In genomic region chr7:96972138-96972904, GRCm38 (mm10) we compare ENCODE assay signal across 25 mouse cellular contexts. TPM values are rescaled to one million over a fixed set of nuclear protein-coding genes. Genes with fewer than 3 reads are reported as not detected.
DNase-seq lines count a peak whose midpoint lies in the region; ATAC-seq and TF ChIP-seq lines count a peak whose summit lies in the region.
"Had no signal": no experiment of that assay in that cellular context is flagged by ENCODE, and none has a peak within 500 bp of the region (broad histone marks: within the 10 kb centered on the region; RNA-seq: fewer than 3 reads in every experiment).

No protein-coding gene starts in this region.

- no peaks in the 10 kb centered on the region for H3K79me2 ChIP-seq in macrophage (ENCODE audit: inconsistent target)

- no peaks in the 10 kb centered on the region for H3K4me1 ChIP-seq in hindbrain, embryonic 12.5 days
- no peaks in the 10 kb centered on the region for H3K4me1 ChIP-seq in hindbrain, embryonic 11.5 days (replicated peaks; ENCODE audit: control insufficient read depth, insufficient read depth, low read length)
- peaks cover 22% of the 10 kb centered on the region for H3K4me1 ChIP-seq in G1E (ENCODE audit: insufficient read depth, low read depth, low read length)
- H3K4me1 ChIP-seq in liver, embryonic 12.5 days = peaks cover 44% of the 10 kb centered on the region
- H3K4me1 ChIP-seq: embryonic facial prominence, embryonic 15.5 days; limb, embryonic 13.5 days; midbrain, embryonic 15.5 days; neural tube, embryonic 12.5 days had no signal

- no peak overlapping the region for H3K4me2 ChIP-seq in hindbrain, embryonic 12.5 days (replicated peaks)
- H3K4me2 ChIP-seq in hindbrain, embryonic 11.5 days (replicated peaks; ENCODE audit: low read depth, low read length) = no peak overlapping the region
- H3K4me2 ChIP-seq in liver, embryonic 12.5 days = peak overlapping the region; percentile 24; the same call in 1 of the 2 replicates
- H3K4me2 ChIP-seq: embryonic facial prominence, embryonic 15.5 days; hindbrain, embryonic 15.5 days; limb, embryonic 13.5 days; midbrain, embryonic 15.5 days; neural tube, embryonic 12.5 days had no signal

- no peaks in the 10 kb centered on the region for H3K36me3 ChIP-seq in hindbrain, embryonic 12.5 days
- no peaks in the 10 kb centered on the region for H3K36me3 ChIP-seq in hindbrain, embryonic 11.5 days (ENCODE audit: control insufficient read depth, insufficient read depth, low read length)
- H3K36me3 ChIP-seq in G1E (replicated peaks) (peaks cover 59% of the 10 kb centered on the region), macrophage (ENCODE audit: inconsistent target) (no peaks in the 10 kb centered on the region)
- H3K36me3 ChIP-seq in liver, embryonic 12.5 days = peaks cover 36% of the 10 kb centered on the region
- H3K36me3 ChIP-seq: embryonic facial prominence, embryonic 15.5 days; heart, embryonic 15.5 days; hindbrain, embryonic 15.5 days; midbrain, embryonic 15.5 days; neural tube, embryonic 12.5 days had no signal

- ATAC-seq in hindbrain, embryonic 12.5 days (ENCODE audit: low FRiP score) = no peak
- no peak for ATAC-seq in hindbrain, embryonic 11.5 days (ENCODE audit: low FRiP score)
- peak; percentile 45 for ATAC-seq in G1E (ENCODE audit: extremely low read depth, insufficient number of reproducible peaks, low FRiP score, poor library complexity, severe bottlenecking)
- peak; percentile 56 for ATAC-seq in liver, embryonic 12.5 days
- no peak for ATAC-seq in inflammation-experienced regulatory T-cells, adult 6 months
- ATAC-seq: CD4-positive, CD25-positive, alpha-beta regulatory T cell, adult 4 months; intestine, embryonic 16.5 days; midbrain, embryonic 15.5 days; Patski had no signal

- H3K9ac ChIP-seq in hindbrain, embryonic 12.5 days = 0 out of 2 replicates have a peak overlapping the region, but pooled peaks have one; percentile 8
- H3K9ac ChIP-seq in hindbrain, embryonic 11.5 days (ENCODE audit: low read depth, low read length) = no peak overlapping the region
- H3K9ac ChIP-seq in liver, embryonic 12.5 days = 0 out of 2 replicates have a peak overlapping the region, but pooled peaks have one; percentile 9
- H3K9ac ChIP-seq: embryonic facial prominence, embryonic 15.5 days; heart, embryonic 15.5 days; hindbrain, embryonic 15.5 days; limb, embryonic 13.5 days; midbrain, embryonic 15.5 days; neural tube, embryonic 12.5 days had no signal

- TF ChIP-seq CTCF in G1E (IDR thresholded peaks at IDR 0.05; ENCODE audit: low read depth, low read length) = no peak

- H3K27me3 ChIP-seq in hindbrain, embryonic 12.5 days = no peaks in the 10 kb centered on the region
- no peaks in the 10 kb centered on the region for H3K27me3 ChIP-seq in hindbrain, embryonic 11.5 days (ENCODE audit: control insufficient read depth, insufficient read depth, low read length)
- no peaks in the 10 kb centered on the region for H3K27me3 ChIP-seq in G1E (ENCODE audit: insufficient read depth, low read length)
- no peaks in the 10 kb centered on the region for H3K27me3 ChIP-seq in liver, embryonic 12.5 days (replicated peaks)
- H3K27me3 ChIP-seq: embryonic facial prominence, embryonic 15.5 days; heart, embryonic 15.5 days; hindbrain, embryonic 15.5 days; limb, embryonic 13.5 days; midbrain, embryonic 15.5 days; neural tube, embryonic 12.5 days; Patski had no signal

- H3K27ac ChIP-seq in hindbrain, embryonic 12.5 days = no peak overlapping the region
- H3K27ac ChIP-seq in hindbrain, embryonic 11.5 days (ENCODE audit: low read depth, low read length) = no peak overlapping the region
- peak overlapping the region; percentile 0; the same call in 1 of the 2 replicates for H3K27ac ChIP-seq in liver, embryonic 12.5 days
- H3K27ac ChIP-seq in macrophage = peak overlapping the region; percentile 46; the same call in 1 of the 2 replicates
- H3K27ac ChIP-seq: embryonic facial prominence, embryonic 15.5 days; hindbrain, embryonic 15.5 days; limb, embryonic 13.5 days; neural tube, embryonic 12.5 days had no signal

- H3K4me3 ChIP-seq in hindbrain, embryonic 12.5 days = no peak overlapping the region
- H3K4me3 ChIP-seq in hindbrain, embryonic 11.5 days (ENCODE audit: low read depth, low read length) = no peak overlapping the region
- H3K4me3 ChIP-seq in G1E (ENCODE audit: low read depth, low read length) = no peak overlapping the region
- H3K4me3 ChIP-seq in liver, embryonic 12.5 days = no peak overlapping the region
- no peak overlapping the region for H3K4me3 ChIP-seq in macrophage (ENCODE audit: inconsistent target)
- H3K4me3 ChIP-seq: embryonic facial prominence, embryonic 15.5 days; hindbrain, embryonic 15.5 days; limb, embryonic 13.5 days; midbrain, embryonic 15.5 days; neural tube, embryonic 12.5 days had no signal

- 70% methylated on average over 8 of the region's 8 CpGs for WGBS in hindbrain, embryonic 12.5 days
- WGBS in hindbrain, embryonic 11.5 days = 85% methylated on average over 8 of the region's 8 CpGs
- WGBS in liver, embryonic 12.5 days (ENCODE audit: insufficient replicate concordance) = 32% methylated on average over 8 of the region's 8 CpGs
- 61% methylated on average over 8 of the region's 8 CpGs for WGBS in macrophage (ENCODE audit: missing documents)

- no peaks in the 10 kb centered on the region for H3K9me3 ChIP-seq in hindbrain, embryonic 12.5 days (replicated peaks)
- no peaks in the 10 kb centered on the region for H3K9me3 ChIP-seq in hindbrain, embryonic 11.5 days (ENCODE audit: control insufficient read depth, low read length)
- H3K9me3 ChIP-seq in G1E (replicated peaks) = no peaks in the 10 kb centered on the region
- no peaks in the 10 kb centered on the region for H3K9me3 ChIP-seq in liver, embryonic 12.5 days (replicated peaks)
- H3K9me3 ChIP-seq: embryonic facial prominence, embryonic 15.5 days; heart, embryonic 15.5 days; hindbrain, embryonic 15.5 days; limb, embryonic 13.5 days; midbrain, embryonic 15.5 days; neural tube, embryonic 12.5 days had no signal

- no peak for DNase-seq in hindbrain, embryonic 11.5 days (ENCODE audit: low spot score)
- DNase-seq in G1E (ENCODE audit: low spot score) = no peak
- no peak for DNase-seq in urinary bladder, postnatal 4 days (ENCODE audit: low spot score in 2 of 2)
- DNase-seq in adrenal gland, adult 2 months = no peak
- DNase-seq: cerebellum, adult 18-20 months; cerebellum, postnatal 25 days; gastrocnemius, postnatal 10 days; heart, adult 11 months; kidney, adult 9 months; right cerebral cortex, postnatal 14 days; spleen, adult 18-20 months; thymus, postnatal 25 days had no signal

RNA-seq across cellular contexts. Expression of gene Nars2, which starts 21.0 kb away (rescaled TPM):
- polyA plus RNA-seq in hindbrain, embryonic 12.5 days (2016; fragmentation: Nextera tagmentation; extraction: Ambion mirVana) = 19.7 and 21.3 TPM in 2 replicates
- polyA plus RNA-seq in hindbrain, embryonic 11.5 days (2014; fragmentation: Nextera tagmentation; extraction: Ambion mirVana) = 22.1 and 23.4 TPM in 2 replicates
- total RNA-seq in G1E (2014; fragmentation: Nextera tagmentation) (44.9 and 45.6 TPM in 2 replicates), G1E (2017) (22.7 and 24.4 TPM in 2 replicates)
- polyA plus RNA-seq in G1E (2012) (9.8 and 12.6 TPM in 2 replicates), macrophage (2018) (3.4 to 4.5 TPM (median 3.9 TPM) in 3 replicates)
- polyA plus RNA-seq in liver, embryonic 12.5 days (2016; fragmentation: Nextera tagmentation; extraction: Ambion mirVana) = 21.8 and 23.1 TPM in 2 replicates
- total RNA-seq in macrophage (2018; cell fraction: chromatin; rRNA removed) = 10 to 100 TPM in 19 of 26 experiments, 1 to 10 TPM in 7; 3.2 to 35.9 (median 18.5) TPM
- 1 to 10 TPM; 1.6 to 4.9 (median 2.9) TPM for total RNA-seq in macrophage (2018; cell fraction: cytosol; rRNA removed)
- total RNA-seq in macrophage (2018; cell fraction: nucleus; rRNA removed) = 10 to 100 TPM in 12 of 26 experiments, 1 to 10 TPM in 14; 1.8 to 31.1 (median 8.3) TPM
- total RNA-seq in adrenal gland, adult 2 months (2021) = 10 to 100 TPM; 12.3 to 22.4 TPM
- polyA plus RNA-seq in adrenal gland, adult 2 months (2012; rRNA removed) = 2.5 and 3.1 TPM in 2 replicates
- polyA plus RNA-seq in inflammation-experienced regulatory T-cells, adult 6 months (2017; shearing (Covaris generic)) = 1 to 10 TPM; 7.2 to 9.7 (median 7.7) TPM

Comparison
In these comparisons a context has a peak if more than half of its experiments do, and no peak if none do; other contexts are left out.
1. ATAC-seq: peak in G1E (single experiment) and liver, embryonic 12.5 days (single experiment); none in hindbrain, embryonic 12.5 days (single experiment), hindbrain, embryonic 11.5 days (single experiment) and inflammation-experienced regulatory T-cells, adult 6 months (single experiment).
2. H3K27ac ChIP-seq: peak in liver, embryonic 12.5 days (single experiment) and macrophage (single experiment); none in hindbrain, embryonic 12.5 days (single experiment) and hindbrain, embryonic 11.5 days (single experiment).